Mouse (Mus musculus) ZHBTc4 (cell line): Measurements from ENCODE around the gene Apol7e.
"Not testable (repeated sequence)": the region's sequence is repeated elsewhere in the genome, so short reads cannot be mapped to it uniquely, and the experiment has no call there.

Experiments used
- DNase-seq: peaks from one replicate; pipeline ENCODE4 v3.0.0-alpha.2; 2011; ENCODE audit warnings: low read depth, low spot score

Apol7e gene

GRCm38 (mm10) chr15:77740511-77741297, 42.0 kb downstream of the Apol7e start:
- peak; percentile 77 for DNase-seq

GRCm38 (mm10) chr15:77741556-77741955, 42.9 kb downstream of the Apol7e start:
- DNase-seq = not testable (repeated sequence)

- DNase-seq = no peak
Measured at GRCm38 (mm10) chr15:77744632-77745031, 46.0 kb downstream of the Apol7e start.

- DNase-seq = no peak
Measured at GRCm38 (mm10) chr15:77745081-77745480, 46.4 kb downstream of the Apol7e start.

GRCm38 (mm10) chr15:77746326-77746725, 47.7 kb downstream of the Apol7e start:
- no peak for DNase-seq

GRCm38 (mm10) chr15:77748414-77748813, 49.8 kb downstream of the Apol7e start:
- no peak for DNase-seq

- no peak for DNase-seq
Measured at GRCm38 (mm10) chr15:77749717-77750116, 51.1 kb downstream of the Apol7e start.

- peak; percentile 77 for DNase-seq
Measured at GRCm38 (mm10) chr15:77750461-77750860, 51.8 kb downstream of the Apol7e start.

- no peak for DNase-seq
Measured at GRCm38 (mm10) chr15:77752443-77752842, 53.8 kb downstream of the Apol7e start.

GRCm38 (mm10) chr15:77755132-77755531, 56.5 kb downstream of the Apol7e start:
- no peak for DNase-seq

GRCm38 (mm10) chr15:77756081-77756480, 57.4 kb downstream of the Apol7e start:
- no peak for DNase-seq

- DNase-seq = peak; percentile 82
Measured at GRCm38 (mm10) chr15:77756848-77757247, 58.2 kb downstream of the Apol7e start, which contains the start of gene Apol8. Apol8 (minus strand) TSS chr15:77757003.

GRCm38 (mm10) chr15:77757586-77758226, 59.0 kb downstream of the Apol7e start:
- DNase-seq = peak; percentile 46

GRCm38 (mm10) chr15:77760037-77760436, 61.4 kb downstream of the Apol7e start:
- DNase-seq = peak; percentile 30

GRCm38 (mm10) chr15:77761083-77761482, 62.4 kb downstream of the Apol7e start:
- no peak for DNase-seq

GRCm38 (mm10) chr15:77761561-77762380, 63.1 kb downstream of the Apol7e start:
- peak; percentile 89 for DNase-seq

GRCm38 (mm10) chr15:77763050-77763449, 64.4 kb downstream of the Apol7e start:
- no peak for DNase-seq

GRCm38 (mm10) chr15:77763702-77764101, 65.0 kb downstream of the Apol7e start:
- no peak for DNase-seq

GRCm38 (mm10) chr15:77764391-77765006, 65.8 kb downstream of the Apol7e start:
- DNase-seq = no peak

- DNase-seq = no peak
Measured at GRCm38 (mm10) chr15:77765484-77766093, 66.9 kb downstream of the Apol7e start.

- DNase-seq = no peak
Measured at GRCm38 (mm10) chr15:77766981-77767380, 68.3 kb downstream of the Apol7e start.
